Mouse (Mus musculus) lung, embryonic 14.5 days (tissue): ENCODE measurements around the gene Rmnd5b. TPM values are rescaled to one million over a fixed set of nuclear protein-coding genes. Genes with fewer than 3 reads are reported as not detected.

Experiments
- ATAC-seq: fragments of 200-750 bp; cut with Nextera tagmentation; 2 replicates; pipeline ENCODE4 v1.8.0; 2017; ENCODE audit warnings: mild to moderate bottlenecking, moderate TSS enrichment, moderate library complexity; ENCODE audit not compliant: insufficient read depth
- DNase-seq: peaks from one replicate; pipeline ENCODE4 v3.0.0-alpha.2; 2015
- H3K27ac ChIP-seq: fragments of 300-500 bp; sonication (generic); 2 replicates; pipeline ENCODE4 v1.5.1; 2014; ENCODE audit warnings: low read depth, mild to moderate bottlenecking, moderate library complexity
- H3K27me3 ChIP-seq: fragments of 300-500 bp; sonication (generic); 2 replicates; pipeline ENCODE4 v1.6.1; 2014; ENCODE audit warnings: low read length, control low read depth; ENCODE audit not compliant: insufficient read depth
- H3K36me3 ChIP-seq: fragments of 300-500 bp; sonication (generic); 2 replicates; pipeline ENCODE4 v1.6.1; 2014; ENCODE audit warnings: control low read depth; ENCODE audit not compliant: insufficient read depth
- H3K4me1 ChIP-seq: fragments of 300-500 bp; sonication (generic); 2 replicates; pipeline ENCODE4 v1.6.1; 2014; ENCODE audit warnings: antibody characterized with exemption, control low read depth; ENCODE audit not compliant: insufficient read depth
- H3K4me2 ChIP-seq: fragments of 300-500 bp; sonication (generic); 2 replicates; pipeline ENCODE4 v1.6.1; 2014; ENCODE audit warnings: mild to moderate bottlenecking
- H3K4me3 ChIP-seq: fragments of 300-500 bp; sonication (generic); 2 replicates; pipeline ENCODE4 v1.5.1; 2014; ENCODE audit warnings: low read depth, low read length
- H3K9ac ChIP-seq: fragments of 300-500 bp; sonication (generic); 2 replicates; pipeline ENCODE4 v1.6.1; 2014
- H3K9me3 ChIP-seq: fragments of 300-500 bp; sonication (generic); 2 replicates; pipeline ENCODE4 v1.6.1; 2016; ENCODE audit warnings: low read depth, low read length, control low read depth
- CTCF ChIP-seq: IDR thresholded peaks from 2 replicates; pipeline ENCODE4 v1.5.1; 2016; ENCODE audit warnings: antibody characterized with exemption, low read depth
- WGBS: fragments of 180-500 bp; shearing (Covaris S2); extraction: QIAGEN DNeasy Blood & Tissue Kit; methylation state at CpG from one replicate; pipeline ENCODE4 v1.1.7; 2014; 5-methylcytosine and 5-hydroxymethylcytosine counted together
- polyA plus RNA-seq: library from polyadenylated mRNA; unstranded; fragments of >200 nt; fragmentation: Nextera tagmentation; extraction: Ambion mirVana; gene quantifications from 2 replicates; pipeline ENCODE4 v1.2.1, GENCODE M21; 2014

Gene Rmnd5b
- polyA plus RNA-seq, 1 experiment from 2014 or later, result 43.6 TPM

DNA sequence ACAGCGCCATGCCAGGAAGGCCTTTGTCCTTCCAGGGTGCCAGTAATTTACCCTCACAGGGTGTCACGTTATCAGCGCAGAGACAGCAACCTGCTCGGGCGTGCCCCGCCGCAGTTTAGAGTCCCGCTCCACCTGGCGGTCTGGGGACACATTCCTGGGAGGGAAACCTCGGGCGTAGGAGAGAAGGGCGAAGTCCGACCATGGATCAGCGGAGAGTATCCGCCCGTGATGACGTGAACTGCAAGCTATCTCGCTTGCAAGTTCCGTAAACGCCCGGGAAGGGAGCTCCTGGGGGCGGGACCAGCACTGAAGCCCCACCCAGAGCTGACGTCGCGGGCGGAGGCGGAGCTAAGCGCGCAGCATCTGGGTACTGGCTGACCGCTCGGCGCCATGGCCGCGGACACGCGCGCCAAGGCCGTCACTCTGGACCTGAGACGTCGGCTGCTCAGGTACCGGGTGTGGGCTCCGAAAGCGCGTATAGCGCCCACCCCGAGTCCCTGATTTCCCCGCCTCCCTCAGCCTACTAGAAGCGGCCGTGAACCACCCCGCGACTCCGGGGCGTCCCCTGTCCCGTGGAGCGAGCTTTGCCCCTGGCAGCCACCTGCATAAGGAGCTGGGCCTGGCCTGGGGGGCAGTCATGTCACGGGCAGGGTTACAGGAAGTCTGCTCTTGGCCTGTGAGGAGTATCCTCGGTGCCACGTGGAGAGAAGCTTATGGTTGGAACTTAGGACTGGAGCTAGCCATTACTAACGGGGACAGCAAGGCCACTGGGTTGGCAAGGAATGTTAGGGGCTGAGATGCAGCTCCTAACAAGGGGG lies 51.1 kb downstream of the Rmnd5b start, which contains the start of gene Phykpl:
Gene Phykpl, plus strand, starts transcription at position 327 of the 818 bp plus-strand sequence.
- H3K36me3 ChIP-seq, result peaks cover 37% of the 10 kb centered on the region
- peak within 1 kb of the TSS; percentile 79 for H3K9ac ChIP-seq
- H3K4me1 ChIP-seq, result peaks cover 4% of the 10 kb centered on the region; the same call in 1 of the 2 replicates
- H3K4me3 ChIP-seq, result peak within 1 kb of the TSS; percentile 71
- H3K9me3 ChIP-seq, result no peaks in the 10 kb centered on the region
- DNase-seq, result peak; percentile 99
- peak within 1 kb of the TSS; percentile 83 for H3K4me2 ChIP-seq
- ATAC-seq, result peak; percentile 94
- peak within 1 kb of the TSS; percentile 97 for H3K27ac ChIP-seq
- WGBS, result under 1% methylated on average over 59 of the region's 59 CpGs
- H3K27me3 ChIP-seq, result no peaks in the 10 kb centered on the region
- TF ChIP-seq CTCF, result peak; percentile 63

DNA sequence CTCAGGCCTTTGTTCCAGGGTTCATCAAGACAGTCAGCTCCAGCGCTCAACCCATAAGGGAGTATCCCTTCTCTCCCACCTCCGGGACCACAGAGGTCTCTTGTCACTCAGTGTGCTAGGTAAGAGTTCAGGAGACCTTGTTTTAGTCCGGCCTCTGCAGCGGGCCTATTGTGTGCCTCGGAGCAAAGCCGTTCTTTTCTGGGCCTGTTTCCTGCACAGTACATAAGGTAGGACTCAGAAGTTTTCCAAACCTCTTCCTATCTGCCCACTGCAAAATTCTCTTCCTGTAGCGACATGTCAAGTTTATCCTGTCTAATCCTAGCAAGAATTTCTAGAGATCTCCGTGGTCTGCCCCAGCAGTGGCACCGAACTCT lies 51.7 kb downstream of the Rmnd5b start:
- Histone ChIP-seq H3K27ac (peak overlapping the region; percentile 97), H3K27me3 (no peaks in the 10 kb centered on the region), H3K9ac (peak overlapping the region; percentile 79), H3K4me1 (peaks cover 4% of the 10 kb centered on the region; the same call in 1 of the 2 replicates), H3K4me3 (peak overlapping the region; percentile 71), H3K36me3 (peaks cover 31% of the 10 kb centered on the region), H3K4me2 (peak overlapping the region; percentile 83), H3K9me3 (no peaks in the 10 kb centered on the region)
- TF ChIP-seq CTCF, result no peak
- ATAC-seq (peak; percentile 14), DNase-seq (no peak)
- 17% methylated on average over 9 of the region's 9 CpGs for WGBS

DNA sequence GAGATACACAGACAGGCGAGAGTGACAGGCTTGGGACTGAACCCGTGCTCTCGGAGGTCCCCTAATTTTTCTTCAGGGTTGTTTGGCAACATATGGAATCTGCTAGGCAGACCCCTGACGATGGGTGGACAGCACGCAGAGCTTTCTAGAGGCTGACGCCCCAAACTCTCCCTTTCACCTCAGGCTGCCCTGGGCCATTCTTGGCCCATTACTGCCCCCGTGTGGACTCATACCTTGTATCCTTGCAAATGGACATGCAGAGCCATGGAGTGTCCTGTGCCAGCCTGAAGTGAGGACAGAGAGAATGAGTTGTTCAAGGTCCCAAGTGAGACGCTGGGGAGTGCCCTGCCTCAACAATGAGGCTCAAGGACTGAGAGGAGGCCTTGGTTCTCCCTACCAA lies 53.0 kb downstream of the Rmnd5b start:
- Histone ChIP-seq H3K36me3 (peaks cover 18% of the 10 kb centered on the region), H3K27me3 (no peaks in the 10 kb centered on the region), H3K4me3 (no peak overlapping the region), H3K4me1 (peaks cover 4% of the 10 kb centered on the region; the same call in 1 of the 2 replicates), H3K27ac (no peak overlapping the region), H3K4me2 (no peak overlapping the region), H3K9me3 (no peaks in the 10 kb centered on the region), H3K9ac (no peak overlapping the region)
- 16% methylated on average over 8 of the region's 8 CpGs for WGBS
- peak; percentile 90 for DNase-seq
- no peak for ATAC-seq
- TF ChIP-seq CTCF, result peak; percentile 77

DNA sequence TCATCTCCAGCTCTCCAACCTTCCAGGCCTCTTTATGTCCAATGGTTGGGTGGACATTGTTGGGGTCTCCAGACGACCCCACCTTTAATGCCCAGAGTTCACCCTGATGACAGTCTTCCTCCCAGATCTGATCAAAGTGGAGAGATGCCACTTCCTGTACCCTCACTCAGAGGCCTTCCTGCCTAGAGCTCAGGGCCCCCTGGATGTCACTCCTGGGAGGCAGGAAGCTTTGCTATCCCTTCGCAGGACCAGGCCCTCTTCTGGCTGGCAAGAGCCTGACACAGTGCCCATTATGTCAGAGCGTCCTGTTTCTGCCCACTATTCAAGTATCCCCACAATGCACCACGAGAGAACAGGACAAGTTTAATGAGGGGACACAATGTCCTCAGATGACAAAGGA lies 56.7 kb downstream of the Rmnd5b start:
- WGBS, result 71% methylated on average over 4 of the region's 4 CpGs
- Histone ChIP-seq H3K4me3 (no peak overlapping the region), H3K9ac (no peak overlapping the region), H3K27me3 (no peaks in the 10 kb centered on the region), H3K4me2 (no peak overlapping the region), H3K27ac (no peak overlapping the region), H3K9me3 (no peaks in the 10 kb centered on the region), H3K36me3 (0 out of 2 replicates have a peak, but pooled peaks cover 2% of the 10 kb centered on the region), H3K4me1 (peaks cover 4% of the 10 kb centered on the region; the same call in 1 of the 2 replicates)
- ATAC-seq (no peak), DNase-seq (no peak)
- TF ChIP-seq CTCF, result no peak

DNA sequence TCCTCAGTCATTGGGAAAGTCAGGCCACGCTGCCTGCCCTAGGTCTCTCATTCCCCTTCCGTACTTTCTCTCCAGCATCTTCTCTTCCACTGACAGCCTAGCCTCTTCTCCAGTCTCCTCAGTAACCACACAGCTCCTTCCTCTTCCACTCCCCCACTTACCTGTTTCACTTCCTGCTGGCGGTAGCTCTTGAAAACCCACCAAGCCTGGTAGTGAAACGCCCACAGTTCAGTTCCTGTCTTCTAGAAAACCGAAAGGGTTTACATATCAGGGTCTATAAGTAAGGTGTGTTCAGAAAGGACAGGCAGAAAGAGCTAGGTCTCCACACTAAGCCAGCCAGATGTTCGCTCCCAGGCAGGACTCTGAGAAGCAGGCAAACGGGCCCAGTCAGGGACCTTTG lies 58.1 kb downstream of the Rmnd5b start:
- 68% methylated on average over 7 of the region's 7 CpGs for WGBS
- H3K4me2 ChIP-seq, result no peak overlapping the region
- ATAC-seq (no peak), DNase-seq (no peak)
- no peaks in the 10 kb centered on the region for H3K9me3 ChIP-seq
- H3K27me3 ChIP-seq, result no peaks in the 10 kb centered on the region
- H3K36me3 ChIP-seq, result 0 out of 2 replicates have a peak, but pooled peaks cover 5% of the 10 kb centered on the region
- no peak overlapping the region for H3K4me3 ChIP-seq
- no peak overlapping the region for H3K27ac ChIP-seq
- no peaks in the 10 kb centered on the region for H3K4me1 ChIP-seq
- no peak for TF ChIP-seq CTCF
- H3K9ac ChIP-seq, result no peak overlapping the region

DNA sequence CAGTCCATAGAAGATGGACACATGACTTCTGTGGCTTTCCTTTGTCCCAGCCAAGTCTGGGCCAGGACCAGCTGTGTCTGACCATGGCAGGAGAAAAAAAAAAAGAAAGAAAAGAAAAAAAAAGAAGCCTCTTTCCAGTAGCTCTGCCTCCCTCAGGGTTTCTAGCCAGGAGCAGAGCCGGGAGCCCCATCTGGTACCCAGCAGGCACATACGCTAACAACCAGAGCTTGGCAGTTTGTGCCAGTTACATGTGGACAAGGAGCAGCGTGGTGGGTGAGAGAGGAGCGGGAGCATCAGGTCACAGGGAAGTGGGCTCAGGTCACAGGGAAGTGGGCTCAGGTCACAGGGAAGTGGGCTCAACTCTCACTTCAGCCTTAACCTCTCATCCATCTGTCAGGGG lies 59.2 kb downstream of the Rmnd5b start:
- H3K9ac ChIP-seq, result no peak overlapping the region
- WGBS, result 75% methylated on average over 4 of the region's 4 CpGs

More for the DNA sequence above, 59.2 kb downstream of the Rmnd5b start:
- no peak for ATAC-seq
- Histone ChIP-seq H3K9me3 (no peaks in the 10 kb centered on the region), H3K36me3 (0 out of 2 replicates have a peak, but pooled peaks cover 5% of the 10 kb centered on the region), H3K27ac (no peak overlapping the region), H3K4me2 (no peak overlapping the region), H3K4me3 (no peak overlapping the region), H3K27me3 (no peaks in the 10 kb centered on the region), H3K4me1 (no peaks in the 10 kb centered on the region)
- DNase-seq, result no peak
- no peak for TF ChIP-seq CTCF

Other genes with a start within 250 kb of the Rmnd5b start
- gene Phykpl, start 51.1 kb downstream of the Rmnd5b start, polyA plus RNA-seq, result 19.6 and 23.3 TPM in 2 replicates
- 676 and 703 TPM in 2 replicates for gene Hnrnpab, start 29.0 kb downstream of the Rmnd5b start, polyA plus RNA-seq
- gene Nhp2, start 16.2 kb downstream of the Rmnd5b start, polyA plus RNA-seq, result 178 and 187 TPM in 2 replicates
- 35.5 and 39.2 TPM in 2 replicates for gene N4bp3, start 14.9 kb upstream of the Rmnd5b start, polyA plus RNA-seq
- 3.4 TPM in 2 replicates for gene D930048N14Rik, start 15.1 kb upstream of the Rmnd5b start, polyA plus RNA-seq
- gene 0610009B22Rik, start 53.0 kb upstream of the Rmnd5b start, polyA plus RNA-seq, result 81.0 and 86.4 TPM in 2 replicates
- gene Sec24a, start 127.7 kb upstream of the Rmnd5b start, polyA plus RNA-seq, result 16.3 and 16.8 TPM in 2 replicates
- 105 and 109 TPM in 2 replicates for gene Sar1b, start 127.8 kb upstream of the Rmnd5b start, polyA plus RNA-seq
- 1.3 and 1.6 TPM in 2 replicates for gene Jade2, start 221.8 kb upstream of the Rmnd5b start, polyA plus RNA-seq